Mouse (Mus musculus): ENCODE results near the gene Sult3a1.

DNA sequence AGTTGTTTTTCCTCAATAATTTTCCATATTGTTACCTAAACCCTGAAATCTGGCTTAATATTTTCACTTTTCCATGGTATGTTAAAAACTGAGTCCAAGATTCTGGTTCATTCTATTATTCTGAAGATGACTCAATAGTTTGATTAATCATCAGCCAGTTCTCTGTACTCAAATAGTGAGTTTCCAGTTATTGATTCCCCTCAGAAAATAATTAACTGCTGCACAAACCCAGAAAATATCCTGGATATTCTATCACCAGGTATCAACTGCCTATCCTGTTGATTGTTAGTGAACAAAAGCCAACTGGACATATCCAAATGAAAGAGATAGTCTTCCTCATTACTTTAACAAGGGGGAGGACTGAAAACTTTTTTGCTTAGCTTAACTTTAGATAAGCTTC, 43.3 kb upstream of the Sult3a1 start:
- TF ChIP-seq CTCF (IDR thresholded peaks at IDR 0.05), result no peak
- TF ChIP-seq EP300 (IDR thresholded peaks at IDR 0.05), result no peak
